Comparison of ENCODE assay signal across 17 mouse cellular contexts in genomic region chr17:93817656-93818055, GRCm38 (mm10).
DNase-seq lines count a peak whose midpoint lies in the region; ATAC-seq and TF ChIP-seq lines count a peak whose summit lies in the region.
"Had no signal": no experiment of that assay in that cellular context is flagged by ENCODE, and none has a peak within 500 bp of the region (broad histone marks: within the 10 kb centered on the region; RNA-seq: fewer than 3 reads in every experiment).

No protein-coding gene starts in this region.

- in situ Hi-C loops in ES-E14 (cut with MboI; ENCODE audit: low sequenced_read_pairs in 2 of 2, unreplicated experiment in 2 of 2) = no loop called here

- ATAC-seq in forebrain, embryonic 13.5 days = no peak
- no peak for ATAC-seq in forebrain, postnatal 0 days
- no peak for ATAC-seq in hindbrain, embryonic 15.5 days (ENCODE audit: low FRiP score, low read depth)
- ATAC-seq in embryonic facial prominence, embryonic 12.5 days (ENCODE audit: insufficient number of reproducible peaks, insufficient read depth, low FRiP score, low TSS enrichment) = no peak
- ATAC-seq: liver, embryonic 12.5 days; Patski had no signal

- no peaks in the 10 kb centered on the region for H3K4me1 ChIP-seq in forebrain, embryonic 13.5 days
- no peaks in the 10 kb centered on the region for H3K4me1 ChIP-seq in forebrain, postnatal 0 days (ENCODE audit: insufficient read depth)
- H3K4me1 ChIP-seq in hindbrain, embryonic 15.5 days (replicated peaks) = no peaks in the 10 kb centered on the region
- no peaks in the 10 kb centered on the region for H3K4me1 ChIP-seq in hindbrain, embryonic 10.5 days (replicated peaks)
- peaks cover 0 to 2% of the 10 kb centered on the region in 2 experiments; a peak in 3 of 4 replicates for H3K4me1 ChIP-seq in ES-E14 (ENCODE audit: control insufficient read depth in 2 of 2, insufficient read depth in 2 of 2, low read length in 2 of 2, poor library complexity in 1 of 2)
- H3K4me1 ChIP-seq in embryonic facial prominence, embryonic 12.5 days = no peaks in the 10 kb centered on the region
- H3K4me1 ChIP-seq: liver, embryonic 12.5 days; megakaryocyte, embryonic 14.5 days had no signal

- H3K9me3 ChIP-seq in forebrain, embryonic 13.5 days (replicated peaks) = no peaks in the 10 kb centered on the region
- no peaks in the 10 kb centered on the region for H3K9me3 ChIP-seq in forebrain, postnatal 0 days (ENCODE audit: low read length)
- H3K9me3 ChIP-seq in hindbrain, embryonic 15.5 days = no peaks in the 10 kb centered on the region
- no peaks in the 10 kb centered on the region for H3K9me3 ChIP-seq in hindbrain, embryonic 10.5 days
- no peaks in the 10 kb centered on the region for H3K9me3 ChIP-seq in ES-E14 (ENCODE audit: control insufficient read depth, insufficient read depth, low read depth, low read length)
- H3K9me3 ChIP-seq in embryonic facial prominence, embryonic 12.5 days = no peaks in the 10 kb centered on the region
- H3K9me3 ChIP-seq: liver, embryonic 12.5 days; megakaryocyte, embryonic 14.5 days had no signal

- H3K4me3 ChIP-seq in forebrain, embryonic 13.5 days = no peak overlapping the region
- no peak overlapping the region for H3K4me3 ChIP-seq in forebrain, postnatal 0 days (ENCODE audit: low read depth, low read length)
- H3K4me3 ChIP-seq in hindbrain, embryonic 15.5 days = no peak overlapping the region
- no peak overlapping the region for H3K4me3 ChIP-seq in hindbrain, embryonic 10.5 days
- H3K4me3 ChIP-seq in ES-E14 (ENCODE audit: insufficient read depth in 1 of 2, low read depth in 1 of 2, low read length in 2 of 2, poor library complexity in 1 of 2, severe bottlenecking in 1 of 2) = peak overlapping the region; percentile 35 to 36
- H3K4me3 ChIP-seq in embryonic facial prominence, embryonic 12.5 days = no peak overlapping the region
- H3K4me3 ChIP-seq: liver, embryonic 12.5 days; megakaryocyte, embryonic 14.5 days had no signal

- no peak overlapping the region for H3K9ac ChIP-seq in forebrain, embryonic 13.5 days
- H3K9ac ChIP-seq in forebrain, postnatal 0 days = no peak overlapping the region
- H3K9ac ChIP-seq in hindbrain, embryonic 15.5 days = no peak overlapping the region
- H3K9ac ChIP-seq in ES-E14 (ENCODE audit: insufficient read depth, low read depth, low read length, poor library complexity, severe bottlenecking) = no peak overlapping the region
- no peak overlapping the region for H3K9ac ChIP-seq in embryonic facial prominence, embryonic 12.5 days
- H3K9ac ChIP-seq: liver, embryonic 12.5 days had no signal

- H3K4me2 ChIP-seq in forebrain, embryonic 13.5 days = peak overlapping the region; percentile 33; the same call in 1 of the 2 replicates
- no peak overlapping the region for H3K4me2 ChIP-seq in forebrain, postnatal 0 days (ENCODE audit: low read depth)
- peak overlapping the region; percentile 22; the same call in 1 of the 2 replicates for H3K4me2 ChIP-seq in hindbrain, embryonic 15.5 days
- 0 out of 2 replicates have a peak overlapping the region, but pooled peaks have one; percentile 5 for H3K4me2 ChIP-seq in embryonic facial prominence, embryonic 12.5 days (replicated peaks)
- H3K4me2 ChIP-seq: liver, embryonic 12.5 days had no signal

- H3K36me3 ChIP-seq in forebrain, embryonic 13.5 days (ENCODE audit: poor library complexity, severe bottlenecking) = no peaks in the 10 kb centered on the region
- H3K36me3 ChIP-seq in forebrain, postnatal 0 days (ENCODE audit: insufficient read depth) = no peaks in the 10 kb centered on the region
- H3K36me3 ChIP-seq in hindbrain, embryonic 15.5 days = no peaks in the 10 kb centered on the region
- H3K36me3 ChIP-seq in hindbrain, embryonic 10.5 days = no peaks in the 10 kb centered on the region
- H3K36me3 ChIP-seq in ES-E14 (ENCODE audit: control insufficient read depth, insufficient read depth, low read length, poor library complexity, severe bottlenecking) = no peaks in the 10 kb centered on the region
- H3K36me3 ChIP-seq in embryonic facial prominence, embryonic 12.5 days = no peaks in the 10 kb centered on the region
- H3K36me3 ChIP-seq: liver, embryonic 12.5 days had no signal

- no peaks in the 10 kb centered on the region for H3K27me3 ChIP-seq in forebrain, embryonic 13.5 days
- H3K27me3 ChIP-seq in forebrain, postnatal 0 days (ENCODE audit: insufficient read depth, low read length) = no peaks in the 10 kb centered on the region
- H3K27me3 ChIP-seq in hindbrain, embryonic 15.5 days = no peaks in the 10 kb centered on the region
- no peaks in the 10 kb centered on the region for H3K27me3 ChIP-seq in hindbrain, embryonic 10.5 days (ENCODE audit: insufficient read depth, poor library complexity, severe bottlenecking)
- no peaks in the 10 kb centered on the region for H3K27me3 ChIP-seq in embryonic facial prominence, embryonic 12.5 days
- H3K27me3 ChIP-seq: liver, embryonic 12.5 days; megakaryocyte, embryonic 14.5 days; Patski had no signal

- no peak for DNase-seq in forebrain, postnatal 0 days
- no peak for DNase-seq in hindbrain, embryonic 10.5 days (ENCODE audit: low spot score)
- DNase-seq in ES-E14 (ENCODE audit: low read depth, low spot score) = peak; percentile 31
- no peak for DNase-seq in gastrocnemius, postnatal 14 days
- DNase-seq: adrenal gland, postnatal 14 days; cerebellum, adult 9-11 months; heart, adult 11 months; kidney, adult 8-10 months; kidney, postnatal 25 days; left cerebral cortex, postnatal 4 days; lung, adult 2 months had no signal

- intact Hi-C loops in gastrocnemius, postnatal 14 days (cut with DNase I; ENCODE audit: low total_unique reads) = no loop called here

- 15% methylated on average over 11 of the region's 11 CpGs for WGBS in forebrain, embryonic 13.5 days
- 20% methylated on average over 11 of the region's 11 CpGs for whole genome bisulfite sequencing in forebrain, postnatal 0 days
- 27% methylated on average over 11 of the region's 11 CpGs for WGBS in hindbrain, embryonic 15.5 days
- 21% methylated on average over 11 of the region's 11 CpGs for WGBS in hindbrain, embryonic 10.5 days
- WGBS in embryonic facial prominence, embryonic 12.5 days = 26% methylated on average over 11 of the region's 11 CpGs

- no peak for TF ChIP-seq CTCF in forebrain, postnatal 0 days (IDR thresholded peaks at IDR 0.05; ENCODE audit: low read depth)

- no peak overlapping the region for H3K27ac ChIP-seq in forebrain, embryonic 13.5 days
- H3K27ac ChIP-seq in forebrain, postnatal 0 days (ENCODE audit: low read depth, low read length) = no peak overlapping the region
- H3K27ac ChIP-seq in hindbrain, embryonic 15.5 days (replicated peaks) = no peak overlapping the region
- H3K27ac ChIP-seq in hindbrain, embryonic 10.5 days = no peak overlapping the region
- H3K27ac ChIP-seq in ES-E14 (ENCODE audit: insufficient read depth, low read depth, low read length, poor library complexity, severe bottlenecking) = no peak overlapping the region
- no peak overlapping the region for H3K27ac ChIP-seq in embryonic facial prominence, embryonic 12.5 days
- H3K27ac ChIP-seq: liver, embryonic 12.5 days had no signal

TF ChIP-seq in ES-E14, 5 proteins besides CTCF, POLR2A, EP300 and RAD21:
- TF ChIP-seq ZC3H11A (IDR thresholded peaks at IDR 0.05; ENCODE audit: borderline replicate concordance, low read depth, low read length) (no peak), ZNF384 (IDR thresholded peaks at IDR 0.05; ENCODE audit: low read depth, low read length) (no peak), HCFC1 (IDR thresholded peaks at IDR 0.05; ENCODE audit: borderline replicate concordance, insufficient read depth, low read length) (no peak), MAFK (IDR thresholded peaks at IDR 0.05; ENCODE audit: insufficient read depth, low read depth, low read length) (no peak), CHD2 (IDR thresholded peaks at IDR 0.05; ENCODE audit: low read depth, low read length) (no peak)

Comparison
In these comparisons a context has a peak if more than half of its experiments do, and no peak if none do; other contexts are left out.
1. H3K4me3 ChIP-seq: peak in ES-E14 (2 of 2); none in forebrain, embryonic 13.5 days (single experiment), forebrain, postnatal 0 days (single experiment), hindbrain, embryonic 15.5 days (single experiment), hindbrain, embryonic 10.5 days (single experiment) and embryonic facial prominence, embryonic 12.5 days (single experiment).